Mouse (Mus musculus): ENCODE data around the gene Zfp593.

The Zfp593 gene

DNA sequence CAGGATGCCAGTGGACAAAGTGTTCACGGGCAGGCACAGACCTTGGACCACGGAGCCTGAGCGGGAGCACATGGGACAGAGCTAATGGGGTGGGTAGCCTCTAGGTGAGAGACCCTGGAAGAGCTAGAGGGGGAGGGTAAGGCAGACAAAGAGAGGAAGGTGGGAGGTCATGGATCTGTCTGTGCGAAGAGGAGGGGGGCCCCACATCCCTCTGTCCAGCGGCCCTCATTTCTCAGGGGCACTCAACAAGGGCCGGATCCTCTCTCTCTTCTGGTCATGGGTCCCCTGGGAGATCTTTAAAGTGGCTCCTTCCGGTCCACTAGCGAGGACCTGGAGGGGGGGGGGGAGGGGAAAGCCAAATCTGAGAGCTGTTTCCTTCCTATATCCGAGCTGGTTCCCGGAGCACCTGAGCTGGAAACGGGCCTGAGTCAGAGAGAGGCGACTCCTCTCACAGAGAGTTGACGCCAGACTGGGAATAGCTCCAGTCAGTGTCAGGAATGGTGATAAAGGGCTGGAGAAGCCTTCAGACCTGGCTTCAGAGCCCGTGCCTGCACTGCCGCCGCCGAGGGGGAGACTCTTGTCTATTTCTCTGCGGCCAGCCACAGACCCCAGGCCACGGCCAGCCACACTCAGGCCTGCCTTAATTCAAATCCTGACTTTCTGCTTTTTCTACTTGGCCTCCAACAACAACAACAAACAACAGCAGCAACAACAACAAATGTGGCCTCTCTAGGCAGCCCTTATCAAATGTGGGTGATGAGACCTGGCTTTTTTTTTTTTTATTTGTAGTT is 11.2 kb upstream of the Zfp593 start:
- no peak for DNase-seq

DNA sequence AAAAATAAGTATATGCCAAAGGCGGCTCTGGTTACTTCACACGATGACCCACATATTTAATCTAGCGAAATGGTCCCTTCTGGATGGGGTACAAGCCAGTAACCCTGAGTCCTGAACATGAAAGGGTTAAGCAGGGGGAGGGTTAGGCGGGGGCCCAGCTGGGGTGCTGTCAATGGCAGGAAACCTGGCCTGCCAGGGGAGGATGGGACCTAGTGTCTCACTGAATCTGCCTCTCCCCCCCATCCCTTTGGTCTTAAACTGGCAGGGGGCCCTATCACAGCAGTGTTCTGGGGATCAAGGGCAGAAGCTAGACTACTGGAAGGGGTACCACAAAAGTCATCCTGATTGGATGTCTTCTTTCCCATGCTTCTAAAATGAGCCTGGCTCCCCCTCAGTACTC is 10.5 kb upstream of the Zfp593 start:
- peak; percentile 71 for DNase-seq

DNA sequence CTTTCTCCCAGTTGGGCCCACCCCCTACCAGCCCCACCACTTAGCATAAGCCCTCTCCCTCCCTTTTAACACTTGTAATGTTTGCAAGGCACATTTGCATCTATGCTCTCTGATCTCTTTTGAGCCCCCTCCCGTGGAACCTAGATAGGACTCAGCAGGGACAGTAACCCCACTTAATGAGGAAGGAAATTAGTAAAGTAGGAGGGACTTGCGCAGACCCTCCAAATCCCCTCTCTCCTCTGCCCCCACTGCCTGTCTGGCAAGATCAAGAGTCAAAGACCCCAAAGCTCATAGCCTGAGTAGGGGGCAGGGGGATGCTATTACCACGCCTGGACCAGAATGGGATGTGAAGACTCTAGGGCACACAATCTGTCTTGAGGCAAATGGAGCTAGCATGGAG is 9.4 kb upstream of the Zfp593 start:
- DNase-seq = no peak

DNA sequence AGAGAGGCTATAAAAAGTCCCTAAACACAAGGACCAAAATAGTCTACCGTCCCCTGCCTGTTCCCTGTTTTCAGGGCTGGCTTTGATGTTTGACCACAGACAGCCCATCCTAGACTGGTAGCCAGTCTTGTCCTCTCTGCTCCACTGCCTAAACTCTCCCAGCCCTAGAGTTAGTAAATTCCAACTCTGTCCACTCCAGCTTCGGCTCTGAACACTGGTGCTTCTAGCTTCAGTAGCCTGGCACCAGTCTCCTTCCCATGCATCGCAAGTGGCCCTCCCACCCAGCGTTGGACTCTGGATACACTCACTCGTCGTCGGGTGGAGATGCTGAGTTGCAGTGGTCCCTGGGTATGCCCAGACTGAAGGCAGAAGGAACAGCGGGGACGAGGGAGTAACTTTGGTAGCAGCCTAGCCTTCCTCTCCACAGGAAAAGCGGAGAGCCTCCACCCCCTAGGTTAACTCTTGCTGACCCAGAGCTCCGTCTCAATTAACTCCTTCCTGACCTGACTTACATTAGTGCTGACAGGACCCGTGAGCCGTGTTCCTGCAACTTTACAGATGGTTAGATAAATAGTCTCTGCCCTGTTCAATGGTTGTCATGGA is 8.4 kb upstream of the Zfp593 start, which contains the start of gene Grrp1:
Grrp1 (minus strand) TSS at position 385 of the 603 bp plus-strand sequence.
- no peak for DNase-seq

DNA sequence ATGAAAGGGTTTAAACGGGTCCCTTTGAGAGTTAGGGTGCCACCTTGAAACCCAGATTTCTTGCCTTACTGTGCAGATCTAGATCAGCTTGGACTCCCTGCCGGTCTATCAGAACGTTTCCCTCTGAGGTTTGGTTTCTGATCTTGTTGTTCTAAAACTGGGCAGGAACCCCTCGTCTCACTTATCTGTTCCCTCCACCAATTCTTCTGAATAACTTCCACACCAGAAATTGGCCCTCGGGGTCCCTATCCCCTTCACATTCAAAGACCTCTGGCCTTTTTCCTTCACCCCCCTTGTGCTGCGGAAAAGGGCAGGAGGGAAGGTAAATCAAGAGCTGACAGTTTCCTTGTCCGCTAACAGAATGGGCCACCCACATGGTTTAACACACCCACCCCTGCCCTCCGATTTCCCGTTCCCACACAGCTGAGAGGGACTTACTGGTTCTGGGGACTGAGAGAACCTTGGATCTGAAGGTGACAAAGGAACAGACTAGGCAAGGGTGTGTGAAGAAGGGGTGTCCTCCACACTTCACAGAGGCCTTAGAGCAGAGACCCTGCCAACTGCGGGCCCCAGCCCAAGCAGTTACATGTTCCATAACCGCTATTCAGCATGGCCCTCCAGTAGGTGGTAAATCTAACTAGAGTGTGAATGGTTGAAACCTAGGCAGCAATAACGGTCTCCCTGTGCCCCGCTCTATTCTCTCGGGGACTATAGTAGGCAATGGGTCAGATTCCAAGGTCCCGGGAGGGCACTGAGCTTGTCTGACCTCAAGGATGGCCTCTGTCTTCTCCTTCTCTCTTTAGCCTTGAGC is 7.7 kb upstream of the Zfp593 start:
- no peak for DNase-seq

DNA sequence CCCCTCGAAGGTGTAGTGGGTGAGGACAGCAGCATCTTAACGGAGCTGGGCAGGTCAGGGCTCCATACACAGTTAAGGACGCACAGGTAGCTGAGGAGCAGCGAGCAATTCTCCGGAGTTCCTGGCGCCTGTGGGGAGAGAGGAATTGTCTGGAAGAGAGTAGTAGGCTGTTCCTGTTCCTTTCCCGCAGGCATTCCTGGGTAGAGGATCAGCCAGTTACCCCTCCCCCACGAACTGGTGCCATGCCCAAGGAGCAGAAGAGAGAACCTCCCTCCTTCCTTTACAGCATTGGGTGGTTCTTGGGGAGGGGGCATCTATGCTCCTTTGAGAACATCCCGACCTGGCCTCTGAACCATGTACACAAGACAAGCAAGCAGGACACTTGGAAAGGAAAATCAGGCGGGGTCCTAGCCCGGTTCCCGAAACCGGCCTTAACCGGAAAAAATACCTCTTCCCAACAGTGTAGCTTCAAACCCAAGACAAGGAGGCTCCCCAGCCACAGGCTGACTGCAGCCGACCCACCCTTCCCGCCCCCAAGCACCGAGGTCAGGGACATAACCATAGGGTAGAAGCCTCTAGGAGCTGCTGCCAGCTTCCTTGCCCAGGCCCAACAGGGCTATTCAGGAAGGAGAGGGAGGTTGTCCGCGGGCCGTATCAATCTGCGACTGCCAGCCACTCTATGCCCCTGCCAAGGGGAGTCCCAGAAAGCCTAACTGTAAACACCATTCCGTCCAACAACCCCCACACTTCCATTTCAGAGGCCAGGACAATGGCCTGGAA is 6.9 kb upstream of the Zfp593 start:
- DNase-seq = no peak

DNA sequence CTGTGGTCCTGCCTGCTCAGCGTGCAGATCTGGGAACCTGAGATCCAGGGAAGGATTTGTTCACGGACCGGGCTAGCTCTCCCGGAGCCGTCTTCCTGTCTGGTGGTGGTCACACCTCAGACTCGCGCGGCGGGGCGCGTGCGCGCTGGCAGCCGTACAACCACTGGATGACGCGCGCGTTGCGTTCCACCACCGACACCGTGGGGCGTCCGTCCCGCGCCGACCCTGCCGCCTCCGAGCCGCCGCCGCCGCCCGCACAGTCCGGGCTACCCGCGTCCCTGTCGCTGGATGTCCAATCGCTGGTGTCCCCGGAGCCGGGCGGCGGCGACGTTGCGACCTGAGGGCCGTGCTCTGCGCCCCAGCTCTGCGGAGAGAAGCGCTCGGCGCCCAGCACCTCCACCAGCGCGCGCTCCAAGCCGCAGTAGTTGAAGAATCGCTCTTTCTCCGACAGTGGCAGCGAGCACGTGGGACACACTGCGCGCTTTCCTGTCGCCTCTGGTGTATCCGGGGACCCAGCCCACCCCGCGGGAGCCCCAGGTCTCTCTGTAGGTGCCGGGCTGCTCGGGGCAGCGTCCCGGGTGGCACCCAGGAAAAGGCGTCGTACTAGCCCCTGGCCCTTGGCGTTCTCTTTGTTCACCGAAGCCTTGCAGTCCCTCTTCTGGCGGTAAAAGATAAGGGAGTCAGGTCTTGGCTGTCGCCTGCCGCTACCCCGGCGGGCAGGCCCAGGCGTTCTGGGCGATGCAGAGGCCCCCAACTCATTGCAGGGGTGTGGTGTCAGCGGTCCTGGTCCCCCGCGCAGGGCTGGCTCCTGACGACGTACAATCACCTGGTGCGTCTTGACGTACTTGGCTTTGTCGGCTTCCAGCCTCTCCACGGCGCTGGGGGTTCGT is 6.1 kb upstream of the Zfp593 start:
- DNase-seq = peak; percentile 61

DNA sequence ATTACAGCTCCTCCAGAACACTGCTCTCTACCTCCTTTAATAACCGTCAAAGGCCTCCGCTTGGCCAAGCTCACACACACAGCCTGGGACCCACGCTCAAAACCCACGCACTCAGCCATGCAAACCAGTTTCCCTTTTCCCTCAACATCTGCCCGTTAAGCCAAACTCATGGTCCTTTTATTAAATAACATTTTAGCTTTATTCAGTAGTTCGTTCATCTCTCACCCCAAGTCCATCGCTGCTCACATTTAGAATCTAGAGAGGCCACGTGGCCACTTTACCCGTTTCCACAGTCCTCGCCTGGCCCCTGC is 5.5 kb upstream of the Zfp593 start:
- no peak for DNase-seq

DNA sequence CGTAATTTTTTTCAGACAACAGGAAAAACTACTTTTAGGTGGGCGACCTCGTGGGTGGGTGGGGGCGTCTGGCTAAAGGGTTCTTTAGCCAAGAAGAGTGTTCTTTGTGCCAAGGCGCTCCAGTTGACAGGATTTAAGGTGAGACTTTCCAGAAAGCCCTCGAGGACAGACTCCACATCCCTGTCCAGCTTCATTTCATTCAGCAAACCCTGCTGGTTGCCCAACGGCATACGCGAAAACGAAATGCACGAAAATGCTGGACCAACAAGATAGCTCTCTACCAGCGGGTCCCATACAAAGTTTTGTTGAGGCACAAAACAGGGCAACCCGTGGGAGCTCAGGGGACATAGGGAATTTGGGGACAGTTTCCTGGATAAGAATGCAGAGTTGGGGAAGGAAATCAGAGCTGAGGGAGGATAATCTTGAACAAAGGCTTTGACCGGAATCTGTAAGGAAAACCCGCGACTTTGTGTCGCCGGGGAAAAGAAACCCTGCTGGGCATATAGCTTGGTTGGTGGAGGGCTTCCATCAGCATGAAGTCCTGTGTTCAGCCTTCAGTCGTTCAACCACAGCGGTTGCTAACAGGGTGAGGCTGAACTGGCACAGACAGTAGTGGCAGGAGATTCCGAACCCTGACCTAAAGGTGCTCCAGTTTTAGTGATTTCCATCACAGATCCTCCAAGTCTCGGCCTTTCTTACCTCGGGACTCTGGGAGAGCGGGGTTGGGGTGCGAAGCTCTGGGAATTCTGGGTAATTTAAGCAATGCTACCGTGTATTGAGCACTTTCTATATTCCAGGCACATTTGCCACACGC is 4.9 kb upstream of the Zfp593 start:
- DNase-seq = no peak

DNA sequence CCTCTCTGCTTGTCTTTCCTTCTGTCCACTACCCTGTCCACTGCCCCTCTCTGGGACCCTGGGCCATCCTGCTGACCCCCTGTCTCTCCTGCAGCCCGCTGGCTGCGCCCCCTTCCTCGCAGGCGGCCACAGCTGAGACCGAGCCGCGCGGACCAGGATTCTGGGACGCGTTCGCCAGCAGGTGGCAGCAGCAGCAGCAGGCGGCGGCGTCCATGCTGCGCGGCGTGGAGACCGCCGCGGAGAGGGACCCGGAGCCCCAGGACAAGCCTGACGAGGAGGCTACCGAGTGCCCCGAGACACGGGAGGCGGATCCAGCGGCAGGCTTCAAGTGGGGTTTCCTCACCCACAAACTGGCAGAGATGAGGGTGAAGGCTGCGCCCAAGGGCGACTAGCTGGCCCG is 4.3 kb upstream of the Zfp593 start:
- DNase-seq = peak; percentile 81

DNA sequence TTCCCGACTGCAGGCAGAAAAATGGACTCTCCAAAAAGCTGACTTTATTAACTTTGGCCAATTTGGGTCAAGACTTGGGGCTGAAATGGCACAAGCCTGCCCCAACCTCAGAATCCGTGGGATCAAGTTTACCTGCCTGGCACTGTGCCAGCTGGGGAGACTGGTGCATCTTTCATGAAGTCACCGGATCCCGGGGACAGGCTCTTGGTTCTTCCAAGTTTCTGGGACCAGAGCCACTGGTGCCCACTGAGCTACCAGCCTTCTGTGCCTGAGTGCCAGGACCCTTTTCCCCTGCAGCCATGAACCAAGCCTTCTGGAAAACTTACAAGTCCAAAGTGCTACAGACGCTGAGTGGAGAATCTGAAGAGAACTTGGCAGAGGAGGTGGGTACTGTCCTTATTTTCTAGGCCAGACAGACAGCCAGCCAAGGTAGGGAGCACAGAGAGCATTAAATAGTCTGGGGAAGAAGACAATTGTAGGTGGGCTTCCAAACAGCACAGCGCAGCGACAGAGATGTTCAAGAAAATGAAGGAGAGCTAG is 1.4 kb upstream of the Zfp593 start, which contains the start of gene Gm30191:
Gm30191 (plus strand) TSS at position 217 of the 540 bp plus-strand sequence.
- DNase-seq = no peak

DNA sequence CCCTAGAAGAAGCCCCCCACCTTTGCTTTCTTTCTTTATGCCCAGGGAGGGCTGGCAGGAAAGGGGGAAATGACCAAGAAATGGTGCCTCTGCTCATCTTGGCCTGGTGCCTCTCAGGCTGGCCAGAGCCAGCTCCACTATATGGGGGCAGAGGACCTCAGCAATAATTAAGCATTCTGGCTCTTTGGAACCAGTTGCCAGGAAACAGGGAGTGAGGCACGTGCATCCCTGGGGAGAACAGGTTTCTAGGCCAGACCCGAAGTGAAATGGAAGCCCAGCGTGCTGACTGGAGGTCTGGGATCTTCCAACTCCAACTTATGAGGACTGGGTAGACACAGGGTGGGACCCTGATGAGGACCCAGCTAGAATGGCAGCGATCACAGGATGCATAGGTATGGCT is 864 bp upstream of the Zfp593 start:
- no peak for DNase-seq

DNA sequence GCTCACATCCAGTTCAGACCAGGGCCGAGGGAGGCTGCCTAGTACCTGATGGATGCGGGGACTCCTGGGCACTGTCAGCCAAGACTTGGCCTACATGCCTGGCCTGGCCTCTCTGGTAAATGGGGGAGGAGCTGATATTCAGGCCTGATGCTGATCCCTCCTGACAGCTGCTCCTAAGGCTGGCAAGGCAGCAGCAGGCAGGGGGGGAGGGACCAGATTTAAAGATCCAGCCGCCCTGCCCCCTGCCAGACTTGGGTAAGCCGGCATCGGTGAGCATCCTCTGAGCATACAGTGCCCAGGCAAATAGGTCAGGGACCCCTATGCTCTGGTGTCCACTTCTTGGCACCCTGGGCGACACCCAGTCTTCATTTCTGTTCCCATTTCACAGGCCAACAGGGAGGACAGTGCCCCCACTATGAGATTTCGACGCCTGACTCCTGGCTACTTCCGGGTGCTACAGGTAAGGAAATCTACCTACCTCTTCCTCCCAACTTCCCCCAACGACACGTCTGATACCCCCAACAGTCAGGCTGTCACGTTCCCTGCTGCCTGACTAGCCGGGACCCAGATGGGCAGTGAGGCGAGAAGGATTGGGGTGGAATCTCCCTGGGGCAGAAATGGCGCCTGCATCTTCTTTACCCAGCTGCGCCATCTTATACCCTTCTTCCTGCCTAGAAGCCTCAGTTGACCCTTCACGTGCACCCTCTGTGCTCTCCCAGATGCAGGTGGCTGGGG is 1.7 kb downstream of the Zfp593 start, which contains the start of gene E130218I03Rik:
E130218I03Rik (plus strand) TSS at position 147 of the 735 bp plus-strand sequence.
- no peak for DNase-seq

DNA sequence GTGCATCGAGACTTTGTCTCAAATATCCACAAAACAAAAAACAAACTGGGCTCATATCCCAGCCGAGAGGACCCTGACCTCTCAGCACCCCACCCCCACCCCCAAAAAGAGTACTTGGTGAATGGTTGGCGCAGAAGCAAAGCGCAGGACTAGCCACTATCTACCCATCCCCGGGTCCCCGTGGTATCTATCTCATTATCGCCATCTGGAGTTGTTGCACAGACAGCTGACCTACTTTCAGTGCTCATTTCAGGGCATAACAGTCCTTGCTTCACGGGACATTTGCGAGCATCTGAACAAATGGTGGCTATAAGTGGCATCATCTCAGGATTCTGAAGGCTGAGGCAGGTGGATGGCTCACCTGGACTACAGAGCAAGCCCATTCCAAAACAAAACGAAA is 6.7 kb downstream of the Zfp593 start:
- no peak for DNase-seq

DNA sequence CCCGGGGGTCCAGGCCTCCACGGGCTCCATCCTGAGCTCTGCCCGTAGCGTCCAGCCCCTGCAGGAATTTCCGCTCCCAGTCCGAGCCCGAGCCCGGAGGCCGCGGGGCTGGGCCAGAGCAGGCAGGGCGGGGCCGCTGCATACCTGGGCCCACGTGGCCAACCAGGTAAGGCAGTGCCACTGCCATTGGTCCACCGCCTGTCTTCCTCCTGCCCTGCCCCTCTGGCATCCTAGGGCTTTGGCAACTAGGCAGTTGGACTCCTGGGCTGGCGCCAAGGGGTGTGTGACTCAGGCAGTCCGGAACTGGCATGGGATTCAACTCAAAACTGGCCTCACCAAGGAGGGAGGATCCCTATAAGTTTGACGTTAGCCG is 7.1 kb downstream of the Zfp593 start, which contains the start of gene Cnksr1:
Cnksr1 (minus strand) TSS at position 121 of the 373 bp plus-strand sequence.
- no peak for DNase-seq

DNA sequence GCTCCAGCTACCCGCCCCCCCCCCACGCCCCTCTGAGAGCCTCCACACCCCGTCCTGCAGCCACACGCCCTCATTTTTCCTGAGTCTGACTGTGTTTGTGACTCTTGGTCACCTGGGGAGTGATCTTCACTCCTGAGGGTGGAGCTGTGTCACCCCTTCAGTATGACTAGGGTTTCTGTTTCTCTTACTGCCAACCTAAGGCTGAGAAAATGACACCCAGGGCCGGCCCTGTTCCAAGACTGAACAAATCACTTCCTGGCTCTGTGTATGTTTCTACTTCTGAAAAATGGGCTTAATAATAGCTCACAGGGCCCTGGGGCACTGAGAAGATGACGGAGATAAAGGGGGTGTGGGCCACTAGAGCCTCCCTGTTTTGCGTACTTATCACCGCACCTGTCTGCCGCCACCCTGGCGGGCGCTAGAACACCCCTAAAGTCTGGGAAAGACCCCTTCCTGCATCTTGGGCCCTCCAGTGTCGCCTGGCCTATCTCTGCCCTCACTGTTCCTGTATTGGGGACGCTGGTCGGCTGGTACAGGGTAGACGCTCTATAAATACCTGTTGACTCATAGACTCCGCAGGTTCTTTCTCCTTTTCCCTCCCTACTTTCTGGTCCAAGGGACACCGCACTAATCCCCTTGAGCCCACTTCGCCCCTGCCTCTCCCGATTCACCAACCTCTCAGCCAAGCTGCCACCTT is 7.7 kb downstream of the Zfp593 start:
- DNase-seq = no peak

DNA sequence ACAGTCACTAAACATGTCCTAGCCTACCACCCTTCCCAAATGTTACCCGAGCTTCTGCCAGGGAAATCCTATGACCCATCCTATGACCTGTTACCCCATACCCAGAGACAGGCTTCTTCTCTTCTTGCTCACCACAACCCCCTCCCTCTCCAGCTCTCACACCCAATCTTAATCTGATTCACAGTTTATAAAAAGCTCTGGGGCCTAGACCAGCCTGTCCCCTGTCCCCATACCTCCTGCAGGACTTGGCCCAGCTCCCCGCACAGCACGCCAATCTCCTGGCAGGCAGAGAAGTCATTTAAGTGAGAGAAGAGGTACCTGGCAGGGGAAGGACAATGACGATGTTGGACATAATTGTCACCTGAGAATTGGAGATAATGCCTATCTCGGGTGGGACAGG is 10.5 kb downstream of the Zfp593 start:
- DNase-seq = no peak

DNA sequence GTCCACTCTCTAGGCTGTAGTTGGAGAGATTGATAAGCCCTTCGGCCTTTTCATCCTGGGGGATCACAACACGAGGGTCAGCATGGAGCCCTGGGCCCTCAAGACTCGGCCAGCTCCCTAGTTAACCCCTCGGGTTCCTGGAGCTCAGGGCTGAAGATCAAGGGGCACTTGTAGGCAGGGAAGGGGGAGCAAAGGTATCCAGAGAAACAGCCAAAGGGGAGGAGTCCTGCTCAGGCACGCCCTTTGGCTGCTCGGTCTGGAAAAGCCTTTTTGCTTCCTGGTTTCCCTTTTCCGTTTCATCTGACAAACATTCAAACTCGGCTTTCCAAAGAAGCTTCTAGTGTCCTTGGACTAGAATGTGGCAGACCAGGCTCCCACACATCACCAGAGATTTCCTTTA is 15.0 kb downstream of the Zfp593 start:
- DNase-seq = no peak

DNA sequence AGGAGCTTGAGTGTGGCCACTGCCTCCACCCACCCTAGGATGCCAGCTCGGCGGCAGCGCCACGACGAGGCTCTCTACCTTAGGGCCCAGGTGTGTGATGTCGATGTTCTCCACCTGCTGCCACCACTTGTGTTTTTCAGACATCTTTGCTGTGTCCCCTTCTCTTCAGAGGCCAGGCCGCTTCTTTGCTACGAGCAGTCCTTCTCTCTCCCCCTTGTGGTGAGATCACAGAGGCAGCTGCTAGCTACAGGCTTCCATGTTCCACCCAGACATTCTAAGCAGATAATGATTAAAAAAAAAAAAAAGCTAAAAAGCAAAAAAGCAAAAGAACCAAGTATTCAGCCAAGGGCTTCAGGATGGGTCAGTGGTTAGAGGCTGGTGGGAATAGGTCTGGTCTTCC is 18.2 kb downstream of the Zfp593 start, which contains the start of gene Catsper4:
Catsper4 (minus strand) TSS at position 190 of the 400 bp plus-strand sequence.
- no peak for DNase-seq

All from thymus, postnatal 14 days (tissue).